ENCODE assay signal across 10 mouse cellular contexts in genomic region chr15:103298861-103299616, GRCm38 (mm10). TPM values are rescaled to one million over a fixed set of nuclear protein-coding genes. Genes with fewer than 3 reads are reported as not detected.
DNase-seq lines count a peak whose midpoint lies in the region; ATAC-seq and TF ChIP-seq lines count a peak whose summit lies in the region.
"Had no signal": no experiment of that assay in that cellular context is flagged by ENCODE, and none has a peak within 500 bp of the region (broad histone marks: within the 10 kb centered on the region; RNA-seq: fewer than 3 reads in every experiment).

No protein-coding gene starts in this region.

- H3K4me3 ChIP-seq in layer of hippocampus, adult 2 months: no peak overlapping the region
- peak overlapping the region; percentile 26; the same call in 1 of the 2 replicates for H3K4me3 ChIP-seq in forebrain, embryonic 12.5 days (replicated peaks)
- H3K4me3 ChIP-seq in limb, embryonic 10.5 days: peak overlapping the region; percentile 41; the same call in 1 of the 2 replicates
- no peak overlapping the region for H3K4me3 ChIP-seq in neural tube, embryonic 12.5 days

- H3K27me3 ChIP-seq in forebrain, embryonic 12.5 days: no peaks in the 10 kb centered on the region
- no peaks in the 10 kb centered on the region for H3K27me3 ChIP-seq in limb, embryonic 10.5 days (ENCODE audit: low read depth, poor library complexity, severe bottlenecking)
- H3K27me3 ChIP-seq in neural tube, embryonic 12.5 days (replicated peaks): no peaks in the 10 kb centered on the region

- no peak for TF ChIP-seq CTCF in layer of hippocampus, adult 2 months (conservative IDR thresholded peaks at IDR 0.05)

- H3K27ac ChIP-seq in layer of hippocampus, adult 2 months: peak overlapping the region; percentile 88
- H3K27ac ChIP-seq in forebrain, embryonic 12.5 days: peak overlapping the region; percentile 99
- peak overlapping the region; percentile 94 for H3K27ac ChIP-seq in limb, embryonic 10.5 days
- peak overlapping the region; percentile 99 for H3K27ac ChIP-seq in neural tube, embryonic 12.5 days

- peaks cover 14% of the 10 kb centered on the region; the same call in 1 of the 2 replicates for H3K36me3 ChIP-seq in forebrain, embryonic 12.5 days (replicated peaks)
- peaks cover 29% of the 10 kb centered on the region for H3K36me3 ChIP-seq in limb, embryonic 10.5 days
- no peaks in the 10 kb centered on the region for H3K36me3 ChIP-seq in neural tube, embryonic 12.5 days

- no peak for ATAC-seq in forebrain, embryonic 12.5 days (ENCODE audit: low FRiP score)
- ATAC-seq in neural tube, embryonic 12.5 days (ENCODE audit: low FRiP score, low read depth): no peak
- ATAC-seq in megakaryocyte-erythroid progenitor cell, adult 5-6 weeks (replicated peaks; ENCODE audit: low FRiP score, low TSS enrichment, poor library complexity, severe bottlenecking): no peak

- H3K9me3 ChIP-seq in forebrain, embryonic 12.5 days: no peaks in the 10 kb centered on the region
- H3K9me3 ChIP-seq in limb, embryonic 10.5 days (replicated peaks): no peaks in the 10 kb centered on the region
- H3K9me3 ChIP-seq in neural tube, embryonic 12.5 days: no peaks in the 10 kb centered on the region

- DNase-seq in layer of hippocampus, adult 2 months (ENCODE audit: low spot score in 2 of 2): no peak
- no peak for DNase-seq in layer of hippocampus, postnatal 14 days (ENCODE audit: low spot score in 2 of 2)
- DNase-seq in limb, embryonic 10.5 days (ENCODE audit: low spot score): no peak
- no peak for DNase-seq in thymus, postnatal 4 days
- DNase-seq in T-cell, adult 2 months (ENCODE audit: low spot score): no peak
- DNase-seq: thymus, adult 18-20 months had no signal

- peaks cover 88% of the 10 kb centered on the region for H3K4me1 ChIP-seq in forebrain, embryonic 12.5 days
- H3K4me1 ChIP-seq in limb, embryonic 10.5 days: peaks cover 97% of the 10 kb centered on the region
- H3K4me1 ChIP-seq in neural tube, embryonic 12.5 days: peaks cover 89% of the 10 kb centered on the region

- 55% methylated on average over 5 of the region's 5 CpGs for WGBS in forebrain, embryonic 12.5 days
- 61% methylated on average over 5 of the region's 5 CpGs for WGBS in limb, embryonic 10.5 days
- 57% methylated on average over 5 of the region's 5 CpGs for WGBS in neural tube, embryonic 12.5 days

- peak overlapping the region; percentile 50 for H3K4me2 ChIP-seq in forebrain, embryonic 12.5 days
- H3K4me2 ChIP-seq in neural tube, embryonic 12.5 days (replicated peaks): peak overlapping the region; percentile 66

- peak overlapping the region; percentile 48 for H3K9ac ChIP-seq in forebrain, embryonic 12.5 days
- H3K9ac ChIP-seq in neural tube, embryonic 12.5 days: peak overlapping the region; percentile 52; the same call in 1 of the 2 replicates

RNA-seq across cellular contexts. Expression of gene Gpr84, which starts 11.4 kb away (rescaled TPM):
- total RNA-seq in layer of hippocampus, adult 2 months (2021): under 1 TPM; 0.61 to 0.81 TPM
- under 1 TPM; 0.74 to 0.81 TPM for total RNA-seq in layer of hippocampus, postnatal 14 days (2021)
- 0.10 and 0.37 TPM in 2 replicates for polyA plus RNA-seq in forebrain, embryonic 12.5 days (2016; fragmentation: Nextera tagmentation; extraction: Ambion mirVana)
- 0.28 and 0.30 TPM in 2 replicates for polyA plus RNA-seq in limb, embryonic 10.5 days (2016; fragmentation: Nextera tagmentation; extraction: Ambion mirVana)
- 0.25 and 0.29 TPM in 2 replicates for polyA plus RNA-seq in neural tube, embryonic 12.5 days (2016; fragmentation: Nextera tagmentation; extraction: Ambion mirVana)
- total RNA-seq in megakaryocyte-erythroid progenitor cell, adult 5-6 weeks (2014; fragmentation: Nextera tagmentation): 0.49 TPM in 1 of 2 replicates, not detected in the other
- 0.34 and 1.3 TPM in 2 replicates for total RNA-seq in megakaryocyte-erythroid progenitor cell, adult 5-6 weeks (2017)
- total RNA-seq: heart, postnatal 25 days had no signal

RNA-seq across cellular contexts. Expression of gene Copz1, which starts 26.5 kb away (rescaled TPM):
- total RNA-seq in layer of hippocampus, adult 2 months (2021): 10 to 100 TPM; 91.0 to 96.2 TPM
- total RNA-seq in layer of hippocampus, postnatal 14 days (2021): 100 to 1,000 TPM; 102 to 105 TPM
- 226 and 228 TPM in 2 replicates for polyA plus RNA-seq in forebrain, embryonic 12.5 days (2016; fragmentation: Nextera tagmentation; extraction: Ambion mirVana)
- 305 and 309 TPM in 2 replicates for polyA plus RNA-seq in limb, embryonic 10.5 days (2016; fragmentation: Nextera tagmentation; extraction: Ambion mirVana)
- 231 and 243 TPM in 2 replicates for polyA plus RNA-seq in neural tube, embryonic 12.5 days (2016; fragmentation: Nextera tagmentation; extraction: Ambion mirVana)
- total RNA-seq in megakaryocyte-erythroid progenitor cell, adult 5-6 weeks (2014; fragmentation: Nextera tagmentation): 218 and 249 TPM in 2 replicates
- total RNA-seq in megakaryocyte-erythroid progenitor cell, adult 5-6 weeks (2017): 53.9 and 91.2 TPM in 2 replicates

RNA-seq across cellular contexts. Expression of gene Nfe2, which starts 40.8 kb away (rescaled TPM):
- total RNA-seq in layer of hippocampus, adult 2 months (2021): not detected
- total RNA-seq in layer of hippocampus, postnatal 14 days (2021): not detected
- polyA plus RNA-seq in forebrain, embryonic 12.5 days (2016; fragmentation: Nextera tagmentation; extraction: Ambion mirVana): 2.1 and 3.4 TPM in 2 replicates
- 5.9 and 6.1 TPM in 2 replicates for polyA plus RNA-seq in limb, embryonic 10.5 days (2016; fragmentation: Nextera tagmentation; extraction: Ambion mirVana)
- 3.2 and 4.3 TPM in 2 replicates for polyA plus RNA-seq in neural tube, embryonic 12.5 days (2016; fragmentation: Nextera tagmentation; extraction: Ambion mirVana)
- total RNA-seq in megakaryocyte-erythroid progenitor cell, adult 5-6 weeks (2014; fragmentation: Nextera tagmentation): 145 and 147 TPM in 2 replicates
- total RNA-seq in megakaryocyte-erythroid progenitor cell, adult 5-6 weeks (2017): 124 and 142 TPM in 2 replicates

RNA-seq across cellular contexts. Expression of gene Zfp385a, which starts 40.9 kb away (rescaled TPM):
- total RNA-seq in layer of hippocampus, adult 2 months (2021): 10 to 100 TPM; 40.8 to 42.2 TPM
- 10 to 100 TPM; 43.2 to 44.4 TPM for total RNA-seq in layer of hippocampus, postnatal 14 days (2021)
- polyA plus RNA-seq in forebrain, embryonic 12.5 days (2016; fragmentation: Nextera tagmentation; extraction: Ambion mirVana): 16.1 and 16.8 TPM in 2 replicates
- 22.1 and 22.8 TPM in 2 replicates for polyA plus RNA-seq in limb, embryonic 10.5 days (2016; fragmentation: Nextera tagmentation; extraction: Ambion mirVana)
- 20.2 and 20.9 TPM in 2 replicates for polyA plus RNA-seq in neural tube, embryonic 12.5 days (2016; fragmentation: Nextera tagmentation; extraction: Ambion mirVana)
- total RNA-seq in megakaryocyte-erythroid progenitor cell, adult 5-6 weeks (2014; fragmentation: Nextera tagmentation): 23.4 and 28.7 TPM in 2 replicates
- 1.7 and 2.1 TPM in 2 replicates for total RNA-seq in megakaryocyte-erythroid progenitor cell, adult 5-6 weeks (2017)

RNA-seq across cellular contexts. Expression of gene Hnrnpa1, which starts 58.8 kb away (rescaled TPM):
- 100 to 1,000 TPM; 256 to 265 TPM for total RNA-seq in layer of hippocampus, adult 2 months (2021)
- 100 to 1,000 TPM; 297 to 307 TPM for total RNA-seq in layer of hippocampus, postnatal 14 days (2021)
- polyA plus RNA-seq in forebrain, embryonic 12.5 days (2016; fragmentation: Nextera tagmentation; extraction: Ambion mirVana): 1,521 and 1,527 TPM in 2 replicates
- 1,775 and 1,966 TPM in 2 replicates for polyA plus RNA-seq in limb, embryonic 10.5 days (2016; fragmentation: Nextera tagmentation; extraction: Ambion mirVana)
- polyA plus RNA-seq in neural tube, embryonic 12.5 days (2016; fragmentation: Nextera tagmentation; extraction: Ambion mirVana): 1,154 and 1,199 TPM in 2 replicates
- 845 and 937 TPM in 2 replicates for total RNA-seq in megakaryocyte-erythroid progenitor cell, adult 5-6 weeks (2014; fragmentation: Nextera tagmentation)
- 2,161 and 2,727 TPM in 2 replicates for total RNA-seq in megakaryocyte-erythroid progenitor cell, adult 5-6 weeks (2017)

Comparison
In these comparisons a context has a peak if more than half of its experiments do, and no peak if none do; other contexts are left out.
1. H3K4me3 ChIP-seq: peak in forebrain, embryonic 12.5 days (single experiment) and limb, embryonic 10.5 days (single experiment); none in layer of hippocampus, adult 2 months (single experiment) and neural tube, embryonic 12.5 days (single experiment).
2. RNA of gene Nfe2, which starts 40.8 kb away (total RNA-seq): 124 to 147 TPM in megakaryocyte-erythroid progenitor cell, adult 5-6 weeks; not detected in layer of hippocampus, adult 2 months and not detected in layer of hippocampus, postnatal 14 days; every median in the first group is over 100 times any median in the second.
3. Peak in every context shown above with its lines, with median percentiles within 50 percentile points of each other: H3K27ac ChIP-seq.